In genomic region chr2:101813581-101814271, GRCm38 (mm10) we compare ENCODE assay signal across 24 mouse cellular contexts.
DNase-seq lines count a peak whose midpoint lies in the region; ATAC-seq lines count a peak whose summit lies in the region.
"Had no signal": no experiment of that assay in that cellular context is flagged by ENCODE, and none has a peak within 500 bp of the region (broad histone marks: within the 10 kb centered on the region; RNA-seq: fewer than 3 reads in every experiment).

No protein-coding gene starts in this region.

- H3K9ac ChIP-seq in heart, embryonic 12.5 days = no peak overlapping the region
- H3K9ac ChIP-seq: liver, embryonic 13.5 days; lung, embryonic 15.5 days; neural tube, embryonic 15.5 days had no signal

- H3K4me1 ChIP-seq in heart, embryonic 12.5 days (replicated peaks) = peaks cover 14% of the 10 kb centered on the region
- H3K4me1 ChIP-seq: liver, embryonic 13.5 days; lung, embryonic 15.5 days; neural tube, embryonic 15.5 days had no signal

- H3K36me3 ChIP-seq in heart, embryonic 12.5 days = no peaks in the 10 kb centered on the region
- H3K36me3 ChIP-seq: hindbrain, embryonic 10.5 days; limb, embryonic 10.5 days; liver, embryonic 13.5 days; lung, embryonic 15.5 days; neural tube, embryonic 15.5 days had no signal

- WGBS in heart, embryonic 12.5 days = 58% methylated on average over 6 of the region's 6 CpGs

- no peaks in the 10 kb centered on the region for H3K9me3 ChIP-seq in heart, embryonic 12.5 days (replicated peaks)
- H3K9me3 ChIP-seq: hindbrain, embryonic 10.5 days; limb, embryonic 10.5 days; liver, embryonic 13.5 days; lung, embryonic 15.5 days; neural tube, embryonic 15.5 days had no signal

- ATAC-seq in heart, embryonic 12.5 days (ENCODE audit: insufficient number of reproducible peaks, low FRiP score) = no peak
- no peak for ATAC-seq in megakaryocyte-erythroid progenitor cell, adult 5-6 weeks (replicated peaks; ENCODE audit: low FRiP score, low TSS enrichment, poor library complexity, severe bottlenecking)
- ATAC-seq: activated CD4-positive, CD25-positive, alpha-beta regulatory T cell, adult 4 months; Patski had no signal

- no peak overlapping the region for H3K27ac ChIP-seq in heart, embryonic 12.5 days (ENCODE audit: poor library complexity, severe bottlenecking)
- H3K27ac ChIP-seq: hindbrain, embryonic 10.5 days; left cerebral cortex, adult 2 months; limb, embryonic 10.5 days; liver, embryonic 13.5 days; lung, embryonic 15.5 days; neural tube, embryonic 15.5 days had no signal

- H3K4me3 ChIP-seq in heart, embryonic 12.5 days = no peak overlapping the region
- H3K4me3 ChIP-seq: hindbrain, embryonic 10.5 days; left cerebral cortex, adult 2 months; limb, embryonic 10.5 days; liver, embryonic 13.5 days; lung, embryonic 15.5 days; myocyte; neural tube, embryonic 15.5 days had no signal

- no peak overlapping the region for H3K4me2 ChIP-seq in heart, embryonic 12.5 days
- H3K4me2 ChIP-seq: liver, embryonic 13.5 days; lung, embryonic 15.5 days; neural tube, embryonic 15.5 days had no signal

- H3K27me3 ChIP-seq in heart, embryonic 12.5 days (replicated peaks) = no peaks in the 10 kb centered on the region
- H3K27me3 ChIP-seq: liver, embryonic 13.5 days; lung, embryonic 15.5 days; neural tube, embryonic 15.5 days; Patski had no signal

- peak; percentile 94 for DNase-seq in heart, adult 11 months
- DNase-seq in lung, postnatal 36 days = peak; percentile 39
- DNase-seq in lung, postnatal 14 days = no peak
- peak; percentile 35 for DNase-seq in kidney, adult 9 months
- no peak for DNase-seq in spleen, adult 12 weeks (ENCODE audit: low spot score)
- DNase-seq in layer of hippocampus, adult 18-20 months (ENCODE audit: low spot score in 2 of 2) = no peak
- DNase-seq: B cell, adult 2 months; cerebellum, postnatal 10 days; embryo, embryonic 11 days; liver, embryonic 13.5 days; midbrain, embryonic 14.5 days; retina, postnatal 1 day; right cerebral cortex, postnatal 4 days; thymus, adult 18-20 months had no signal

Comparison
In these comparisons a context has a peak if more than half of its experiments do, and no peak if none do; other contexts are left out.
1. DNase-seq: peak in heart, adult 11 months (single experiment), lung, postnatal 36 days (single experiment) and kidney, adult 9 months (single experiment); none in lung, postnatal 14 days (single experiment), spleen, adult 12 weeks (single experiment) and layer of hippocampus, adult 18-20 months (0 of 2).